Mouse (Mus musculus) spleen, postnatal 36 days (tissue): ENCODE measurements around the gene Palm2.
A peak's percentile ranks its signal among the peaks of the same experiment; 100 is the strongest.

Experiments
- DNase-seq, 2 experiments: peaks; one replicate each; pipeline ENCODE4 v3.0.0; 2022; ENCODE audit warnings: low spot score in 2 of 2, mixed read lengths in 1 of 2

The Palm2 gene

GRCm38 (mm10) chr4:57612716-57613115, 178.7 kb downstream of the Palm2 start:
- DNase-seq = no peak

GRCm38 (mm10) chr4:57614686-57615085, 180.6 kb downstream of the Palm2 start:
- DNase-seq = no peak

GRCm38 (mm10) chr4:57618743-57619142, 184.7 kb downstream of the Palm2 start:
- no peak for DNase-seq

GRCm38 (mm10) chr4:57622816-57623215, 188.8 kb downstream of the Palm2 start:
- no peak for DNase-seq

GRCm38 (mm10) chr4:57624819-57625218, 190.8 kb downstream of the Palm2 start:
- no peak for DNase-seq

- DNase-seq = no peak
These were observed 191.3 kb downstream of the Palm2 start for GRCm38 (mm10) chr4:57625306-57625705.

- DNase-seq = no peak
These were observed 191.7 kb downstream of the Palm2 start for GRCm38 (mm10) chr4:57625756-57626155.

- no peak for DNase-seq
These were observed 192.9 kb downstream of the Palm2 start for GRCm38 (mm10) chr4:57626921-57627320.

- DNase-seq = no peak
These were observed 198.3 kb downstream of the Palm2 start for GRCm38 (mm10) chr4:57632386-57632785.

- DNase-seq = no peak
These were observed 199.0 kb downstream of the Palm2 start for GRCm38 (mm10) chr4:57633052-57633451.

GRCm38 (mm10) chr4:57634956-57635355, 200.9 kb downstream of the Palm2 start:
- DNase-seq = no peak

- DNase-seq = no peak
These were observed 202.9 kb downstream of the Palm2 start for GRCm38 (mm10) chr4:57636782-57637482.

GRCm38 (mm10) chr4:57637636-57638386, 203.8 kb downstream of the Palm2 start:
- no peak for DNase-seq

- DNase-seq = no peak
These were observed 204.9 kb downstream of the Palm2 start for GRCm38 (mm10) chr4:57638941-57639340.

GRCm38 (mm10) chr4:57640222-57640621, 206.2 kb downstream of the Palm2 start:
- peak; percentile 2 to 8 for DNase-seq

- no peak for DNase-seq
These were observed 206.9 kb downstream of the Palm2 start for GRCm38 (mm10) chr4:57640971-57641370.

- DNase-seq = no peak
These were observed 216.9 kb downstream of the Palm2 start for GRCm38 (mm10) chr4:57650994-57651393.

GRCm38 (mm10) chr4:57651547-57651946, 217.5 kb downstream of the Palm2 start:
- no peak for DNase-seq

- no peak for DNase-seq
These were observed 218.3 kb downstream of the Palm2 start for GRCm38 (mm10) chr4:57652185-57652904.

- no peak for DNase-seq
These were observed 221.9 kb downstream of the Palm2 start for GRCm38 (mm10) chr4:57655966-57656365.

GRCm38 (mm10) chr4:57656388-57656787, 222.3 kb downstream of the Palm2 start:
- DNase-seq = no peak

GRCm38 (mm10) chr4:57656861-57657260, 222.8 kb downstream of the Palm2 start:
- DNase-seq = no peak

- no peak for DNase-seq
These were observed 226.4 kb downstream of the Palm2 start for GRCm38 (mm10) chr4:57660470-57660869.
